Mouse (Mus musculus) thymus, adult 2 months (tissue): ENCODE results near the gene Trpc4ap.

Experiments used
- CTCF ChIP-seq: fragments of 200-500 bp; IDR thresholded peaks from 2 replicates; pipeline ENCODE4 v1.5.1; 2012; ENCODE audit warnings: mild to moderate bottlenecking, control low read depth, low read length, moderate library complexity, borderline replicate concordance; ENCODE audit not compliant: control insufficient read depth, poor library complexity, insufficient read depth; ENCODE audit errors: extremely low read depth
- POLR2A ChIP-seq: fragments of 200-500 bp; IDR thresholded peaks from 2 replicates; pipeline ENCODE4 v1.6.1; 2012; ENCODE audit warnings: mild to moderate bottlenecking, low read length, control low read depth, moderate library complexity; ENCODE audit not compliant: control insufficient read depth, poor library complexity, insufficient read depth; ENCODE audit errors: extremely low read depth

DNA sequence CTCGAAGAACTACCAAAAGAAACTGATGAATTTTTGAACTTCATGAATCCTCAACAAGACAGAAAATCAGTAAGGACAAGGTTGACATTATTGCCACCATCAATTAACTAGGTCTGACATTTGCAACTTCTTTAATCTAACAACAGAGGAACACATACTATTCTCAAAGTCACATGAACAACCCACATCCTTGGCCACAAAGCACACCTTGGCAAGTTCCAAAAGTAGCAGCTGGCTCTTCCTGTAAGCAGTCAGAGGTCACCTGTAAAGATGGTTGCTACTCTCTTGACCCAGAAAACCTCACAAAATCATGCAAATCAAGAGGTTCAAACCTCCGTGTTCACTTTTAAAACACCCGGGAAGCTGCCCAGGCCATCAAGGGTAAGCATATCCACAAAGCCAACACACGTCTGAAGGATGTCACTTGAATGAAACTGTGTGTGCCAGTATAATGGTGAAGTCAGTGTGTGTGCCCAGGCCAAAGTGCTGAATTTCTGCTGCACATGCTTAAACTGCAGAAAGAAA, 12.5 kb downstream of the Trpc4ap start:
- TF ChIP-seq CTCF (no peak), POLR2A (no peak)
